Comparison of ENCODE assay signal across 13 mouse cellular contexts in genomic region chrX:94480748-94481147, GRCm38 (mm10).
DNase-seq lines count a peak whose midpoint lies in the region; ATAC-seq lines count a peak whose summit lies in the region.
"Had no signal": no experiment of that assay in that cellular context is flagged by ENCODE, and none has a peak within 500 bp of the region (broad histone marks: within the 10 kb centered on the region; RNA-seq: fewer than 3 reads in every experiment).

No protein-coding gene starts in this region.

- 48% methylated on average over 1 of the region's 1 CpGs for WGBS in liver, embryonic 16.5 days (ENCODE audit: insufficient replicate concordance)

- H3K4me2 ChIP-seq in liver, embryonic 16.5 days (ENCODE audit: low read depth, low read length) = no peak overlapping the region
- H3K4me2 ChIP-seq: heart, embryonic 12.5 days; hindbrain, embryonic 12.5 days; limb, embryonic 13.5 days; midbrain, embryonic 11.5 days had no signal

- no peak overlapping the region for H3K27ac ChIP-seq in liver, embryonic 16.5 days (ENCODE audit: low read length)
- H3K27ac ChIP-seq: hindbrain, embryonic 12.5 days; limb, embryonic 13.5 days had no signal

- H3K9ac ChIP-seq in liver, embryonic 16.5 days (ENCODE audit: low read depth, low read length) = no peak overlapping the region
- H3K9ac ChIP-seq: heart, embryonic 12.5 days; hindbrain, embryonic 12.5 days; limb, embryonic 13.5 days had no signal

- H3K27me3 ChIP-seq in liver, embryonic 16.5 days (ENCODE audit: control insufficient read depth, insufficient read depth, low read depth, low read length) = no peaks in the 10 kb centered on the region; the same call in 1 of the 2 replicates

- no peaks in the 10 kb centered on the region for H3K9me3 ChIP-seq in liver, embryonic 16.5 days (replicated peaks; ENCODE audit: control insufficient read depth, low read length)
- H3K9me3 ChIP-seq: heart, embryonic 12.5 days; hindbrain, embryonic 12.5 days; limb, embryonic 13.5 days had no signal

- no peaks in the 10 kb centered on the region for H3K4me1 ChIP-seq in liver, embryonic 16.5 days (ENCODE audit: control insufficient read depth, low read depth, low read length)
- H3K4me1 ChIP-seq: heart, embryonic 12.5 days; hindbrain, embryonic 12.5 days; limb, embryonic 13.5 days had no signal

- intact Hi-C loops in heart, postnatal 10 days (cut with DNase I) = loop anchor here (2.0 kb wide), 1 partner anchor 64 kb away; no protein-coding TSS in a partner anchor

- H3K4me3 ChIP-seq in liver, embryonic 16.5 days (ENCODE audit: low read depth, low read length) = no peak overlapping the region
- H3K4me3 ChIP-seq: heart, embryonic 12.5 days; hindbrain, embryonic 12.5 days; limb, embryonic 13.5 days had no signal

- no peaks in the 10 kb centered on the region for H3K36me3 ChIP-seq in liver, embryonic 16.5 days (ENCODE audit: control insufficient read depth, insufficient read depth)
- H3K36me3 ChIP-seq: heart, embryonic 12.5 days; hindbrain, embryonic 12.5 days; limb, embryonic 13.5 days had no signal

- ATAC-seq in liver, embryonic 16.5 days (ENCODE audit: low read depth) = peak; percentile 51; the same call in 1 of the 2 replicates

- DNase-seq in heart, postnatal 10 days = peak; percentile 5 to 29
- no peak for DNase-seq in heart, adult 11 months
- peak; percentile 3 for DNase-seq in lung, postnatal 10 days
- no peak for DNase-seq in lung, postnatal 4 days
- DNase-seq in Muller cell, postnatal 12 days (ENCODE audit: inconsistent ontology term) = peak; percentile 2
- DNase-seq in thymus, postnatal 14 days = no peak
- DNase-seq: cerebellum, adult 18-20 months; thymus, adult 2 months had no signal

Comparison
In these comparisons a context has a peak if more than half of its experiments do, and no peak if none do; other contexts are left out.
1. DNase-seq: peak in heart, postnatal 10 days (2 of 2), lung, postnatal 10 days (single experiment) and Muller cell, postnatal 12 days (single experiment); none in heart, adult 11 months (single experiment), lung, postnatal 4 days (0 of 2) and thymus, postnatal 14 days (single experiment).